Mouse (Mus musculus): ENCODE data around the gene Bsg. TPM values are rescaled to one million over a fixed set of nuclear protein-coding genes. Genes with fewer than 3 reads are reported as not detected.

Gene Bsg
- polyA plus RNA-seq, 1 experiment from 2014 or later, result 1,052 TPM

DNA sequence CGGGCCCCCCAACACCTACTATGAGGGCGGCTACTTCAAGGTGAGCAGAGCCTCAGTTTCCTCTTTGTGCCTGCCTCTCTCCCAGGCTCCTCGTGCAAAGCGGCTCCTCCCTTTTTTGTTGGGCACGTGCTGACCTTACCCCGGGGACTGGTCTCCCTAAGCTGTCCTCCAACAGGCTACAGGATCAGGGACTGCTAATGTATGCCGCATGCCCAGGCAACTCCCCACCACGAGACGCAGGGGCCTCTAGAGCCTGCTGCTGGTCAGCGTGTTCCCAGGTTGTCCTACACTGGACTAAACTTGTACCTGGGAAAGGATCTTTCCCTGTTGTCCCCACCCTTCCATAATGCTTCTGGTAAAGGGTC lies 21.8 kb upstream of the Bsg start:
- CTCF ChIA-PET, result interaction anchor here (2.3 kb wide), 1 partner anchor 16 kb away, joined by 6 read pairs; no protein-coding TSS in a partner anchor
- no peak for ATAC-seq

GRCm38 (mm10) chr10:79682916-79683582 lies 21.2 kb upstream of the Bsg start:
- ATAC-seq (peak; percentile 12), DNase-seq (ENCODE audit: low read depth, low spot score) (no peak)
- in situ Hi-C loops (cut with MboI; ENCODE audit: low pct_unique_long_range_greater_than_20kb), result no loop called here
- CTCF ChIA-PET, result interaction anchor here (1.7 to 2.3 kb wide), 3 partner anchors 13 to 19 kb away, joined by 6 to 7 read pairs (median 7); no protein-coding TSS in a partner anchor
- TF ChIP-seq CTCF (IDR thresholded peaks at IDR 0.05), result no peak
- POLR2A ChIA-PET, result interaction anchor here (1.0 to 1.6 kb wide), 2 partner anchors 13 to 21 kb away, joined by 4 to 6 read pairs; partner anchors contain the start of gene Bsg
- no peaks in the 10 kb centered on the region for H3K27me3 ChIP-seq

More for the DNA sequence above, 21.8 kb upstream of the Bsg start:
- POLR2A ChIA-PET, result interaction anchor here (1.0 to 1.8 kb wide), 3 partner anchors 12 to 22 kb away, joined by 4 to 9 read pairs (median 6); partner anchors contain the start of genes Bsg and Tpgs1
- no peaks in the 10 kb centered on the region for H3K27me3 ChIP-seq
- no peak for TF ChIP-seq CTCF (IDR thresholded peaks at IDR 0.05)
- DNase-seq (ENCODE audit: low read depth, low spot score), result no peak
- in situ Hi-C loops (cut with MboI; ENCODE audit: low pct_unique_long_range_greater_than_20kb), result no loop called here

DNA sequence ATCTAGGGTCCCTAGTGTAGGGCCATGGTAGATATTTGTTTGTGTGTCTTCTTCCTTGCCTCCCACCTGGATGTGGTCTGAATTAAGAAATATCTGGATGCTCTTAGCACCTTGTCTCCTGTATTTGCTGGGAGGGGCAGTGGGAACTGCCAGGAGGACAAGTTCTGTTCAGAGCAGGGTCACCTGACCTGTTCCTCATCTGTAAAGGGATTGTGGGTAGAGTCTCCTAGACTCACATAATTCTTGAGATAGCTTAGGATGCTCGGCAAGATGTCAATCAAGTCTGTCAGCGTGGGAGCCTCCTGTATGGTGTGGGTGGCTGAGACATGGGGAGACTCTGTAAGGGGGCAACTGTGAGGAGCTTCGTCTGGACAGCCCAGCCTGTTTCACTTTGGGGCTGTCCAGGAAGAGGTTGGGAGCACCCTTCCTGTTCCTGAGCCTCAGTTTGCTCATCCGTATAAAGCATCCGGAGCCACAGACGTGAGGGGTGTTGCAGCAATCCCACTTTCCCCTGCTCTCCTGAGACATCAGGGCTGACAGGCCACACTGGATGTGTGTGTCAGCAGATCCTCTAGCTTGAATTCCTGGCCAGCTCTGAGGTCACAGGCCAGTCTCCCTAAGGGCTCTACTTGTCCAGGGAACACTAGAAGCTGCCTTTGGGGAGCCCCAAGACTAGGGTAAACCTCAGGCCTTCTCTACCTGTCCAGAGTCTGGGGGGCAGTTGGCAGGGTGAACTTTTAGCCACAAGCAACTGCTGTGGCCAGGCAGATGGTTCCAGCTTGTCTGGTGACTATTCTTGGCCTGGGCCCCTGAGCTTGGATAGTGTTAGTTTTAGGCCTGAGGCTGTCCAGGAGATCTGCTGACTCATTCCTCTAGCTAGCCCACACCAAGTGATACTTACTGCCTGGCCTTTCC lies 20.3 kb upstream of the Bsg start:
- in situ Hi-C loops (cut with MboI; ENCODE audit: low pct_unique_long_range_greater_than_20kb), result no loop called here
- TF ChIP-seq CTCF (IDR thresholded peaks at IDR 0.05), result no peak
- ChIA-PET POLR2A (interaction anchor here (0.5 to 1.6 kb wide), 2 partner anchors 13 to 586 kb away, joined by 3 to 6 read pairs; no protein-coding TSS in a partner anchor), CTCF (interaction anchor here (0.8 to 2.3 kb wide), 5 partner anchors 14 to 20 kb away, joined by 3 to 7 read pairs (median 6); partner anchors contain the start of gene Bsg)
- no peaks in the 10 kb centered on the region for H3K27me3 ChIP-seq
- DNase-seq (ENCODE audit: low read depth, low spot score) (peak; percentile 76), ATAC-seq (peak; percentile 36)

- no peaks in the 10 kb centered on the region for H3K27me3 ChIP-seq
- DNase-seq (ENCODE audit: low read depth, low spot score) (no peak), ATAC-seq (no peak)
- in situ Hi-C loops (cut with MboI; ENCODE audit: low pct_unique_long_range_greater_than_20kb), result no loop called here
- POLR2A ChIA-PET, result interaction anchor here (0.9 to 1.3 kb wide), 2 partner anchors 11 to 13 kb away, joined by 3 to 5 read pairs; no protein-coding TSS in a partner anchor
- TF ChIP-seq CTCF (IDR thresholded peaks at IDR 0.05), result no peak
- CTCF ChIA-PET, result interaction anchor here (1.2 to 2.3 kb wide), 5 partner anchors 10 to 17 kb away, joined by 3 to 7 read pairs (median 7); no protein-coding TSS in a partner anchor
Observed at GRCm38 (mm10) chr10:79684770-79685600, 19.3 kb upstream of the Bsg start.

GRCm38 (mm10) chr10:79686219-79686618 lies 18.1 kb upstream of the Bsg start:
- no peak for TF ChIP-seq CTCF (IDR thresholded peaks at IDR 0.05)
- no peaks in the 10 kb centered on the region for H3K27me3 ChIP-seq
- DNase-seq (ENCODE audit: low read depth, low spot score), result no peak
- in situ Hi-C loops (cut with MboI; ENCODE audit: low pct_unique_long_range_greater_than_20kb), result no loop called here
- POLR2A ChIA-PET, result interaction anchor here (0.9 to 1.3 kb wide), 2 partner anchors 9 to 12 kb away, joined by 3 to 5 read pairs; no protein-coding TSS in a partner anchor
- CTCF ChIA-PET, result interaction anchor here (1.6 kb wide), 1 partner anchor 9 kb away, joined by 7 read pairs; no protein-coding TSS in a partner anchor
- ATAC-seq, result no peak

DNA sequence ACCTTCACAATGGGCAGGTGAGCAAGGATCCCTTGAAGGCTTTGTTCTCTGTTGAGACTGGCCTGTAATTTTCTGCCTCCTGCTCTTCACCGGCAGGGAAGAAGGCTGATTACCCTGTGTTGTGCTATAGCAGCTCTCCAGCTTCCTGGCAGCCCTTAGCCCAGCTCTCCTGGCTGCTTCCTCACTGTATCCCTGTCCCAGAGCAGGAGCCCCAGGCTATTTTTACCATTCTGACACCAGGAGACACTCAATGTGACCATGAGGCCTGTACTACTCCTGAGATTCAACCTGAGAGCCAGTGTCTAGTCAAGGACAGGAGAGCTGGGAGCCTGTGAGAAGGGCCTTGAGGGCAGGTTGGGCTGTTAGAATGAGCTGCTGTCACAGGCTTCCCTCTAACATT lies 17.6 kb upstream of the Bsg start:
- ChIA-PET POLR2A (interaction anchor here (0.6 kb wide), 1 partner anchor 17 kb away, joined by 6 read pairs; no protein-coding TSS in a partner anchor), CTCF (interaction anchor here (1.6 kb wide), 1 partner anchor 8 kb away, joined by 7 read pairs; no protein-coding TSS in a partner anchor)
- TF ChIP-seq CTCF (IDR thresholded peaks at IDR 0.05), result no peak
- ATAC-seq (no peak), DNase-seq (ENCODE audit: low read depth, low spot score) (no peak)
- no peaks in the 10 kb centered on the region for H3K27me3 ChIP-seq
- in situ Hi-C loops (cut with MboI; ENCODE audit: low pct_unique_long_range_greater_than_20kb), result no loop called here

GRCm38 (mm10) chr10:79687513-79687912 lies 16.8 kb upstream of the Bsg start:
- in situ Hi-C loops (cut with MboI; ENCODE audit: low pct_unique_long_range_greater_than_20kb), result no loop called here
- H3K27me3 ChIP-seq, result no peaks in the 10 kb centered on the region
- POLR2A ChIA-PET, result interaction anchor here (0.6 to 0.7 kb wide), 2 partner anchors 16 to 1249 kb away, joined by 5 to 6 read pairs; no protein-coding TSS in a partner anchor
- no peak for DNase-seq (ENCODE audit: low read depth, low spot score)
- no peak for ATAC-seq
- no peak for TF ChIP-seq CTCF (IDR thresholded peaks at IDR 0.05)
- CTCF ChIA-PET, result no interaction called here

GRCm38 (mm10) chr10:79688720-79689119 lies 15.6 kb upstream of the Bsg start, which contains the start of gene Gzmm:
Gzmm (plus strand) TSS chr10:79689020.
- POLR2A ChIA-PET, result interaction anchor here (1.1 kb wide), 1 partner anchor 12 kb away, joined by 6 read pairs; no protein-coding TSS in a partner anchor
- in situ Hi-C loops (cut with MboI; ENCODE audit: low pct_unique_long_range_greater_than_20kb), result no loop called here
- no peak for DNase-seq (ENCODE audit: low read depth, low spot score)
- H3K27me3 ChIP-seq, result no peaks in the 10 kb centered on the region
- CTCF ChIA-PET, result no interaction called here
- ATAC-seq, result no peak
- TF ChIP-seq CTCF (IDR thresholded peaks at IDR 0.05), result no peak

- in situ Hi-C loops (cut with MboI; ENCODE audit: low pct_unique_long_range_greater_than_20kb), result no loop called here
- POLR2A ChIA-PET, result interaction anchor here (1.1 kb wide), 1 partner anchor 12 kb away, joined by 6 read pairs; no protein-coding TSS in a partner anchor
- no peaks in the 10 kb centered on the region for H3K27me3 ChIP-seq
- no peak for ATAC-seq
- CTCF ChIA-PET, result no interaction called here
- no peak for TF ChIP-seq CTCF (IDR thresholded peaks at IDR 0.05)
- no peak for DNase-seq (ENCODE audit: low read depth, low spot score)
Observed at GRCm38 (mm10) chr10:79689178-79689577, 15.1 kb upstream of the Bsg start.
